Mouse (Mus musculus): ENCODE data around the gene Keap1.

GRCm38 (mm10) chr9:21180402-21180801 is 58.8 kb downstream of the Keap1 start:
- TF ChIP-seq CTCF (IDR thresholded peaks at IDR 0.05; ENCODE audit: low read depth) = no peak
- no peak for TF ChIP-seq EP300 (optimal IDR thresholded peaks at IDR 0.05)

Measured in stomach, postnatal 0 days (tissue).